Mouse (Mus musculus) liver, embryonic 14.5 days (tissue): ENCODE data around the gene Parg.

Source experiments
- CTCF ChIP-seq: IDR thresholded peaks from 2 replicates; pipeline ENCODE4 v1.5.1; 2016; ENCODE audit warnings: antibody characterized with exemption, low read depth, control low read depth
- EP300 ChIP-seq: IDR thresholded peaks from 2 replicates; pipeline ENCODE4 v1.6.1; 2016; ENCODE audit warnings: antibody characterized with exemption, low read depth

- TF ChIP-seq EP300 (no peak), CTCF (no peak)
Measured at GRCm38 (mm10) chr14:32341823-32342222, 140.1 kb downstream of the Parg start.
